Mouse (Mus musculus) small intestine, adult 2 months (tissue): ENCODE measurements at regions not wholly inside any gene's neighbourhood (a gene's known extent, or its start where the extent isn't known, plus 50 kb on each side); places are given as distances from the start of the nearest gene placed in this dataset.

Experiments used
- CTCF ChIP-seq: fragments of 200-500 bp; IDR thresholded peaks from 2 replicates; pipeline ENCODE4 v1.5.1; 2012; ENCODE audit warnings: low read depth, mild to moderate bottlenecking, control low read depth, inconsistent platforms, low read length, moderate library complexity, mixed read lengths; ENCODE audit not compliant: insufficient replicate concordance, insufficient read length; ENCODE audit errors: extremely low read depth
- POLR2A ChIP-seq: fragments of 200-500 bp; IDR thresholded peaks from 2 replicates; pipeline ENCODE4 v1.6.1; 2012; ENCODE audit warnings: low read depth, mild to moderate bottlenecking, control low read depth, inconsistent platforms, low read length, moderate library complexity

DNA sequence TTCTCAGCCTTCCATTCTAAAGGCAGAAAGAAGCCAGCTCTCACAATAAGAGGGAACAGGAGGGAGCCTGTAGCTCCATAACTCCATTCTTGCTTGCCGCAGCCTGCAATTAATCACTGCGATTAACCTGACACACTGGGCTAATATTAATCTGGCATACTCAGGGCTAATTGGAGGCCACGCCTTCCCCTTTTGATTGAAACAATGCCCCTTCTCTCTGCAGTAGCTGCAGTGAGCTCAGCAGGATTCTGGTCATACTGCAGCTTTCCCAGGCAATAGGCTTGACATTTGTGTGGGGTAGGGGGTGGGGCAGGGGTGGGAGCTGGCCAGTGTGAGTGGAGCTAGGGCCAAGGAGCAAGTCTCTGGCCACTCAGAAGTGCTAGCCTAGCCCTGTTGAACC is 196.9 kb upstream of the Mocs1 start:
- TF ChIP-seq CTCF, result no peak
- TF ChIP-seq POLR2A, result no peak
